Mouse (Mus musculus): ENCODE measurements around the gene Nsa2.
"Not testable (repeated sequence)": the region's sequence is repeated elsewhere in the genome, so short reads cannot be mapped to it uniquely, and the experiment has no call there.

The Nsa2 gene

GRCm38 (mm10) chr13:97137466-97138400 lies at the start of gene Nsa2, which contains the start of gene Gfm2:
Nsa2 (minus strand) TSS chr13:97137937.
Gfm2 (plus strand) TSS chr13:97137937.
- in situ Hi-C loops (cut with MboI, MseI): no loop called here

GRCm38 (mm10) chr13:97186346-97186745 lies 48.6 kb upstream of the Nsa2 start:
- in situ Hi-C loops (cut with MboI, MseI): no loop called here

- in situ Hi-C loops (cut with MboI, MseI): no loop called here
Observed at GRCm38 (mm10) chr13:97184656-97185055, 46.9 kb upstream of the Nsa2 start.

- in situ Hi-C loops (cut with MboI, MseI): no loop called here
Observed at GRCm38 (mm10) chr13:97184168-97184567, 46.4 kb upstream of the Nsa2 start.

- in situ Hi-C loops (cut with MboI, MseI): no loop called here
Observed at GRCm38 (mm10) chr13:97182821-97183220, 45.1 kb upstream of the Nsa2 start.

- in situ Hi-C loops (cut with MboI, MseI): no loop called here
Observed at GRCm38 (mm10) chr13:97180113-97180828, 42.5 kb upstream of the Nsa2 start.

GRCm38 (mm10) chr13:97178943-97179342 lies 41.2 kb upstream of the Nsa2 start:
- in situ Hi-C loops (cut with MboI, MseI): no loop called here

GRCm38 (mm10) chr13:97176731-97177130 lies 39.0 kb upstream of the Nsa2 start:
- in situ Hi-C loops (cut with MboI, MseI): no loop called here

- in situ Hi-C loops (cut with MboI, MseI): no loop called here
Observed at GRCm38 (mm10) chr13:97175520-97176264, 38.0 kb upstream of the Nsa2 start.

GRCm38 (mm10) chr13:97145834-97146233 lies 8.1 kb upstream of the Nsa2 start:
- in situ Hi-C loops (cut with MboI, MseI): no loop called here

- in situ Hi-C loops (cut with MboI, MseI): no loop called here
Observed at GRCm38 (mm10) chr13:97142321-97142720, 4.6 kb upstream of the Nsa2 start.

- in situ Hi-C loops (cut with MboI, MseI): not testable (repeated sequence)
Observed at GRCm38 (mm10) chr13:97138404-97138931, 731 bp upstream of the Nsa2 start.

GRCm38 (mm10) chr13:97130413-97130812 lies 7.3 kb downstream of the Nsa2 start:
- in situ Hi-C loops (cut with MboI, MseI): loop anchor here (5.0 kb wide), 1 partner anchor 468 kb away; no protein-coding TSS in a partner anchor

- in situ Hi-C loops (cut with MboI, MseI): loop anchor here (5.0 kb wide), 1 partner anchor 467 kb away; no protein-coding TSS in a partner anchor
Observed at GRCm38 (mm10) chr13:97129654-97130053, 8.1 kb downstream of the Nsa2 start.

- in situ Hi-C loops (cut with MboI, MseI): no loop called here
Observed at GRCm38 (mm10) chr13:97121341-97121740, 16.4 kb downstream of the Nsa2 start.

- in situ Hi-C loops (cut with MboI, MseI): loop anchor here (10.0 kb wide), 1 partner anchor 794 kb away; no protein-coding TSS in a partner anchor
Observed at GRCm38 (mm10) chr13:97109046-97109445, 28.7 kb downstream of the Nsa2 start.

- in situ Hi-C loops (cut with MboI, MseI): loop anchor here (10.0 kb wide), 1 partner anchor 793 kb away; no protein-coding TSS in a partner anchor
Observed at GRCm38 (mm10) chr13:97107721-97108120, 30.0 kb downstream of the Nsa2 start.

- in situ Hi-C loops (cut with MboI, MseI): loop anchor here (10.0 kb wide), 1 partner anchor 790 kb away; no protein-coding TSS in a partner anchor
Observed at GRCm38 (mm10) chr13:97104996-97105395, 32.7 kb downstream of the Nsa2 start.

- in situ Hi-C loops (cut with MboI, MseI): no loop called here
Observed at GRCm38 (mm10) chr13:97099187-97099852, 38.4 kb downstream of the Nsa2 start, which contains the start of gene Gm6169. Gm6169 (minus strand) TSS chr13:97099237.

GRCm38 (mm10) chr13:97095726-97096125 lies 42.0 kb downstream of the Nsa2 start:
- in situ Hi-C loops (cut with MboI, MseI): no loop called here

GRCm38 (mm10) chr13:97088183-97088582 lies 49.6 kb downstream of the Nsa2 start:
- in situ Hi-C loops (cut with MboI, MseI): no loop called here
